Mouse (Mus musculus) embryonic stem cell, embryonic (primary cell): ENCODE results near the gene Pgs1.

Experiments used
- CTCF ChIA-PET, 4 experiments: fragments of 300-600 bp in 2 of 4; fragments of 350-600 bp in 2 of 4; sonication (Branson Sonifier 250); formaldehyde crosslinking; loops; one replicate each; lab custom pipeline; 2022; ENCODE audit warnings: inconsistent platforms in 2 of 4; lab: Charles Lee
- POLR2A ChIA-PET, 4 experiments: fragments of 300-600 bp in 2 of 4; fragments of 350-600 bp in 2 of 4; sonication (Branson Sonifier 250); formaldehyde crosslinking; loops; one replicate each; lab custom pipeline; 2022; ENCODE audit warnings: antibody characterized with exemption in 4 of 4, inconsistent platforms in 1 of 4; lab: Charles Lee

The Pgs1 gene

DNA sequence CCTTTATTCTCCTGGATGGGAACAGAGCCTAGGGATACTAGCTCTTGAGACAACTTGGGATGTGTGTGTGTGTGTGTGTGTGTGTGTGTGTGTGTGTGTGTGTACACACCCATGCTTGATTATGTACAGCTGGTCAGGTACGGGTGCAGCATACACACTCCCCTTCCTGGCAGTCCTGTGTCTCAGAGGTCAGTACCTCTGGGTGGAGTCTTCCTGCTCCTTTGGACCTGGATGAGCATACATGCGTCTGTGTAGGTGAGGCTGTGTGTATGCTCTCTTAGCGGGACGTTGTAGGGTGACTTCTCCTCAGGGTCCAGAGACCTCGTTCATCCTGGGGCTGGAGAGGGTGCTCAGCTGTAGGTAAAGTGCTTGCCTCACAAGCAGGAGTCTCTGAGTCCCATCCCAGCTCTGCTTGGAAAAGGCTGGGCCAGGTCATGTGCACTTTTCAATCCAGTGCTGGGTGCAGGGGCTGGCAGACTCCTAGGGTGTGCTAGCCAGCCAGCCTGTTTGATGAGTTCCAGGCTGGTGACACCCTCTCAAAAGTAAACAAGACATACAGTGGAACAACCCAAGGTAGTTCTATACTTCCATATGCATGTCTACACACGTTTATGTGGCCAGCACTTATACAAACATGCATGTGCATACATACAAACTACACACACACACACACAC is 13.3 kb downstream of the Pgs1 start:
- ChIA-PET POLR2A (interaction anchor here (0.6 to 6.4 kb wide), 11 partner anchors 7 to 110 kb away, joined by 3 to 33 read pairs (median 4); partner anchors contain the start of gene Socs3 (in 1 of the 4)), CTCF (interaction anchor here (0.5 to 1.3 kb wide), 6 partner anchors 19 to 129 kb away, joined by 3 to 4 read pairs (median 3); partner anchors contain the start of gene Socs3 (in 2 of the 4))

GRCm38 (mm10) chr11:118000083-118000482 is 14.0 kb downstream of the Pgs1 start:
- CTCF ChIA-PET: interaction anchor here in 2 of 4 experiments (0.6 to 1.3 kb wide), 3 partner anchors 30 to 115 kb away, joined by 3 to 4 read pairs (median 3); partner anchors contain the start of gene Socs3 (in 1 of the 2)
- POLR2A ChIA-PET: interaction anchor here in 2 of 4 experiments (1.0 to 6.4 kb wide), 10 partner anchors 8 to 33 kb away, joined by 3 to 33 read pairs (median 4); partner anchors contain the start of genes Pgs1 (in 1 of the 2) and Socs3 (in 1 of the 2)

DNA sequence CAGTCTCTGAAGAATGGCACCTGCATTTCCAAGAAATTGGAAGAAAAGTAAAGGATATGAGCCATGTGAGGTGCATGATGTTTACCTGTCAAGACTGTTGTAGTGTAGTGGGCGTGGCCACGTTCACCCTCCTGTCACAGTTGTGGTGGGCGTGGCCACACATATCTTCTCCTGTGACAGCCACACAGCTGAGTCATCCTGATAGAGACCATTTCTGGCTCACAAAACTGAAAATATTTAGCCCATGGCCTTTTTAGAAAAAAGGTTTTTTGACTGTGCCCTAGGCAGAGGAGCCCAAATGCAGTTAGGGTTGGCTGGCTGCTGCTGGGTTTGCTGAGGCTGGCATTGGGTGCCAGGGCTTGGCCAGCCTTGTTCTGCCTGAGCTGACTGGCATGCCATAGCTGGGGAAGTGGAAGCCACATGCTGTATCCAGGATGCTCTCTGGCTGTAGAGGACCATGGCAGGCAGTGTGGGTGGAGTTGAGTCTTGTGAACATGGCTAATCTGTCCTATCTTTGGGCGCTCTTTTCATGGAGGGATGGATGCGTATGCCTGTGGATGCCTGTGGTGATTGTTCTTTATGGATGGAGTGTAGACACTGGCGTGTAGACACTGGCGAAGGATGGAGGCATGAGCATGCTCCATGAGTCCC is 14.6 kb downstream of the Pgs1 start:
- ChIA-PET CTCF (no interaction called here), POLR2A (interaction anchor here in 2 of 4 experiments (0.9 to 2.4 kb wide), 12 partner anchors 8 to 97 kb away, joined by 3 to 16 read pairs (median 4); partner anchors contain the start of genes Pgs1 (in 1 of the 2) and Socs3 (in 1 of the 2))

DNA sequence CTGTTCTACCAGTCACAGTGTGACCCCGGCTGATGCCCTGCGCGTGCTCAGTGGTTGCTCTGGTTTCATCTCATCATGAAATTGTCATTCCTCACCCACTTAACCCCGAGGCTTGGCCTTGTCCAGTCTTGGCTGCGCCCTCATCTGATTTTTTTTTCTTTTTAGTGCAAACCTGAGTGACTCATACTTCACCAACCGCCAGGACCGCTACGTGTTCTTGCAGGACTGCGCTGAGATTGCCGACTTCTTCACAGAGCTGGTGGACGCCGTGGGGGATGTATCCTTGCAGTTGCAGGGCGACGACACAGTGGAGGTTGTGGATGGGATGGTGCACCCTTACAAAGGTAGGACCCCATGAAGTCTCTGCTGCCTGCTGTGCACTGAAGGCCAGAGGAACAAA is 17.1 kb downstream of the Pgs1 start:
- POLR2A ChIA-PET: interaction anchor here in 2 of 4 experiments (1.6 to 7.8 kb wide), 3 partner anchors 9 to 35 kb away, joined by 4 to 106 read pairs (median 50); partner anchors contain the start of gene Socs3 (in 1 of the 2)
- CTCF ChIA-PET: interaction anchor here in 2 of 4 experiments (0.6 to 1.4 kb wide), 2 partner anchors 19 to 33 kb away, joined by 3 to 4 read pairs; partner anchors contain the start of gene Socs3 (in 1 of the 2)

DNA sequence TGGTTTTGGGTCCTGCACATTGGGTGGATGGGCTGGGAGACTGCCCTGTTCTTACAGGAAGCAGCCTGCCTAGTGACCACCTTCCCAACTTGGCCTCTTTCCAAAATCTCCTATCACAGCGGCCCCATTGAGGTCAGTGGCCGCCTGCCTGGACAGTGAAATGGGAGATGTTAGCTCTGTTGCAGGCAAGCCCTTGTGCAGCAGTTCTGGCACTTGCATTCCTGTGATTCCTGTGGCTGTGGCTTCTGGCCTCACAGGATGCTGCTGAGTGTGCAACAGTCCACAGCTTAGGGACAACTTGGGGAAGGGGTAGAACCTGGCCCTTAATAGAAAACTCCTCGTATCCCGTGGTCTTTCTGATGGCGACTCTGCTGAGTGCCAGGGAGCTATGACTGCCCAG is 17.6 kb downstream of the Pgs1 start:
- POLR2A ChIA-PET: interaction anchor here in 2 of 4 experiments (1.1 to 7.8 kb wide), 5 partner anchors 9 to 116 kb away, joined by 3 to 106 read pairs (median 4); partner anchors contain the start of gene Socs3 (in 1 of the 2)
- CTCF ChIA-PET: interaction anchor here in 1 of 4 experiments (1.4 kb wide), 1 partner anchor 34 kb away, joined by 3 read pairs; the partner anchor contains the start of gene Socs3

DNA sequence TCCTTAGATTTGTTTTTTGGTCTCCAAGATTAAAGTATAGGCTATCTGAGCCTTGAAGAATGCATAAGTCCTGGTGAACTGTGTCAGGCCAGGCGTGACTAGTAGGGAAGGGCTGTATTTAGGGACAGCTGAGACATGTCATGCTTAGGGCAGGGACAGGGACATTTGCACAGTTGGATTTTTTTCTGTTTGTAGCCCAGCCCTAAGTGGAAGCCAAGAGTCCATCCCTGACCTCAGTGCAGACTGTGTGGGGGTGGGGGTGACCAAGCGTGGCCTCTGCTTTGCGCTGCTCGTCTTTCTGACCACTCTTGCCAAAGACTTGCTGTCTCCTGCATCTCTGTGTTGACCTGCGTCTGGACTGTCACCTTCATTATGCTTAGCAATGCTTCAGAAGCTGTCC is 18.1 kb downstream of the Pgs1 start:
- POLR2A ChIA-PET: interaction anchor here in 3 of 4 experiments (0.6 to 7.8 kb wide), 10 partner anchors 8 to 295 kb away, joined by 3 to 106 read pairs (median 4); partner anchors contain the start of gene Socs3 (in 2 of the 3)
- CTCF ChIA-PET: interaction anchor here in 1 of 4 experiments (0.6 to 1.4 kb wide), 3 partner anchors 29 to 988 kb away, joined by 3 to 6 read pairs (median 3); partner anchors contain the start of gene Socs3

DNA sequence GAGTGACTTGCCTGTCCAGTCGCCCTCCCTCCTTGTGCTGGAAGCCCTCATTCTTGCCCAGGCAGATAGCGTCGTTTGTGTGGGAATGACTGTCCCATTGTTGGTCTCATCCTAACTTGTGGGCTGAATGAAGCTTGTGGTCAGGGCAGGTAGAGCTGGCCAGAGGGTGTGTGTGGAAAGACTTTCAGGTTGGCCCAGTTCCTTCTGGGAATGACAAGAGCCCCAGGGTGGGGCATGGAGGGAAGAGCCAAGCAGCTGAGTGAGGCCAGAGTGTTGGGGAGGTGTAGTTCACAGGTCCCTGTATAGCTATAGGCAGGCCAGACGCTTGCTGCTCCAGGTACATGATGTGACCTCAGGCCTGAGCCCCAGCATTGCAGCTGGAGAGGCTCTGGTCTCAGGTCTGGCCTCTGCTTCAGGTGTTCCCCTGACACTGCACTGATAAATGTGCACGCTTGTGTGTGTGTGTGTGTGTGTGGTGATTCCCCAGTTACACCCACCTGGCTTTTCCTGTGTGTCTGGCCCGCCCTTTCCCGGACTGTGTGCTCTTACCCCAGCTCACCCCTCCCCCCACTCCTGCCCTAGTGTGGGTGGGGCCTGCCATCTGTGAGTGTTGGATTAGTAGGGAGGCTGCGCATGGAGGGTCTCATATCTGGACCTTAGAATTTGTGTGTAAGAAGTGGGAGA is 21.5 kb downstream of the Pgs1 start:
- POLR2A ChIA-PET: interaction anchor here (0.6 to 7.8 kb wide), 70 partner anchors 7 to 890 kb away, joined by 3 to 106 read pairs (median 4); partner anchors contain the start of genes Socs3 (in 3 of the 4), Afmid (in 1 of the 4), Pgs1 (in 1 of the 4) and Tk1 (in 1 of the 4)
- CTCF ChIA-PET: interaction anchor here (0.5 to 3.8 kb wide), 28 partner anchors 10 to 205 kb away, joined by 3 to 21 read pairs (median 4); partner anchors contain the start of gene Socs3 (in 2 of the 4)

GRCm38 (mm10) chr11:118008144-118008805 is 22.2 kb downstream of the Pgs1 start:
- ChIA-PET CTCF (interaction anchor here in 3 of 4 experiments (0.5 to 3.8 kb wide), 27 partner anchors 9 to 134 kb away, joined by 3 to 21 read pairs (median 4); partner anchors contain the start of genes Socs3 (in 2 of the 3) and Pgs1 (in 1 of the 3)), POLR2A (interaction anchor here (0.6 to 7.8 kb wide), 66 partner anchors 7 to 891 kb away, joined by 3 to 106 read pairs (median 4); partner anchors contain the start of genes Socs3 (in 3 of the 4), Birc5 (in 1 of the 4), Pgs1 (in 1 of the 4) and Tnrc6c (in 1 of the 4))

DNA sequence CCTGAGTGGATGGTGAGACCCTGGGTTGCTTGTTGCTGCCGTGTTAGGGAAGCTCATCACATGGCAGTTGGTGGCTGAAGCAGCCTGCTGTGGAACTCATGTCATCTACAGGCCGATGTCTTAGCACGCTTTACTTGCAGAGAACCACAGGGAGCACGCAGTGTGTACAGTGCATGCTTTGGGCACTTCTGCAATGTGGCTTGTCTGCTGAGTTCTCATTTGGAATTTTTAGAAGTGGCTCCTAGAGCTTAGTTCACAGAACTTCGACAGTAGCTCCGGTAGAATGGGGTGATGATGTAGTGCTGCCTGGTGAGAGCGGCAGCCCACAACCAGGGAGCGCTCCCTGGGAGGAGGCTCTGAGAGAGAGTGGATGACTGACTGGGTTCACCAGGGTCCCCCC is 22.8 kb downstream of the Pgs1 start:
- ChIA-PET CTCF (interaction anchor here in 3 of 4 experiments (0.6 to 3.8 kb wide), 16 partner anchors 9 to 102 kb away, joined by 3 to 21 read pairs (median 8); partner anchors contain the start of gene Socs3 (in 2 of the 3)), POLR2A (interaction anchor here in 3 of 4 experiments (0.7 to 7.8 kb wide), 52 partner anchors 8 to 238 kb away, joined by 3 to 106 read pairs (median 6); partner anchors contain the start of genes Socs3 (in 3 of the 3), Birc5 (in 1 of the 3) and Pgs1 (in 1 of the 3))

GRCm38 (mm10) chr11:118009865-118010571 is 23.9 kb downstream of the Pgs1 start:
- POLR2A ChIA-PET: interaction anchor here in 3 of 4 experiments (0.5 to 7.8 kb wide), 32 partner anchors 9 to 161 kb away, joined by 3 to 106 read pairs (median 6); partner anchors contain the start of genes Socs3 (in 2 of the 3), Birc5 (in 1 of the 3) and Pgs1 (in 1 of the 3)
- CTCF ChIA-PET: interaction anchor here in 3 of 4 experiments (0.7 to 3.8 kb wide), 14 partner anchors 8 to 135 kb away, joined by 3 to 21 read pairs (median 6); partner anchors contain the start of gene Socs3 (in 3 of the 3)

GRCm38 (mm10) chr11:118012595-118012994 is 26.5 kb downstream of the Pgs1 start:
- ChIA-PET CTCF (interaction anchor here in 3 of 4 experiments (0.6 to 3.1 kb wide), 12 partner anchors 9 to 311 kb away, joined by 3 to 13 read pairs (median 5); partner anchors contain the start of gene Socs3 (in 2 of the 3)), POLR2A (interaction anchor here in 3 of 4 experiments (0.5 to 9.8 kb wide), 27 partner anchors 9 to 189 kb away, joined by 3 to 160 read pairs (median 4); partner anchors contain the start of genes Socs3 (in 3 of the 3) and Pgs1 (in 1 of the 3))

GRCm38 (mm10) chr11:118013339-118013738 is 27.2 kb downstream of the Pgs1 start:
- ChIA-PET POLR2A (interaction anchor here in 3 of 4 experiments (0.5 to 9.8 kb wide), 19 partner anchors 8 to 132 kb away, joined by 3 to 160 read pairs (median 5); partner anchors contain the start of genes Socs3 (in 3 of the 3) and Pgs1 (in 1 of the 3)), CTCF (interaction anchor here (0.6 to 3.1 kb wide), 7 partner anchors 8 to 142 kb away, joined by 3 to 13 read pairs (median 6); partner anchors contain the start of gene Socs3 (in 1 of the 4))

DNA sequence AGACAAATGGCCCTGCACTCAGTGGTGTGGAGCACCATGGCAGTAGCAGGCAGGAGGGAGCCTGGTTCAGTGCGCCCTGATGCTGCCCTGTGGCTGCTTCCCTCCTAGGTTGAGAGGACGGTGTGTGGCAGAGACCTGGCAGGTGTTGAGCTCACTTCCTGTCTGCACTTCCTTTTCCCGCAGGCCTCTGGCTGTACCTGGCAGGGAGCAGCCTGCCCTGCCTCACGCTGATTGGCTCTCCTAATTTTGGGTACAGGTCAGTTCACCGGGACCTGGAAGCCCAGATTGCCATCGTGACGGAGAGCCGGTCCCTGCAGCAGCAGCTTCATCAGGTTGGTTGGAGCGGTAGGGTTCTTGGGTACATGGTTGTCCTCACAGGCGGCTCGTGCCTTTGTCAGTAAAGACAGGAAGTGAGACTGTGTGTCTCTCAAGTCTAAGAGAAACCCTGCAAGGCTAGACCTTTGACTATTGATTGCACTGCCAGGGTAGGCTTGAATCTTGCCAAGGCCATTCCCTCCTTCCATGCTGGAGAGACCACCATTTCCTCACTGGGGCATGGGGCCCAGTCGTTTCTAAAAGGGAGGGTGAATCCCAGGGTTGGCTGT is 28.4 kb downstream of the Pgs1 start:
- ChIA-PET POLR2A (interaction anchor here in 3 of 4 experiments (0.5 to 9.8 kb wide), 23 partner anchors 8 to 926 kb away, joined by 3 to 160 read pairs (median 4); partner anchors contain the start of genes Socs3 (in 3 of the 3) and Pgs1 (in 1 of the 3)), CTCF (interaction anchor here in 3 of 4 experiments (0.5 to 1.7 kb wide), 12 partner anchors 8 to 1464 kb away, joined by 3 to 7 read pairs (median 4); partner anchors contain the start of gene Socs3 (in 2 of the 3))
